Mouse (Mus musculus) heart, embryonic 10.5 days (tissue): Measurements from ENCODE around the gene Rps28. TPM values are rescaled to one million over a fixed set of nuclear protein-coding genes. Genes with fewer than 3 reads are reported as not detected.
A peak's percentile ranks its signal among the peaks of the same experiment; 100 is the strongest.
"Not testable (repeated sequence)": the region's sequence is repeated elsewhere in the genome, so short reads cannot be mapped to it uniquely, and the experiment has no call there.

Experiments used
- DNase-seq: peaks from one replicate; pipeline ENCODE4 v3.0.0-alpha.2; 2017; ENCODE audit warnings: low spot score
- H3K27ac ChIP-seq: fragments of 300-500 bp; sonication (generic); 2 replicates; pipeline ENCODE4 v1.5.1; 2016; ENCODE audit warnings: mild to moderate bottlenecking
- H3K27me3 ChIP-seq: fragments of 300-500 bp; sonication (generic); 2 replicates; pipeline ENCODE4 v1.6.1; 2016; ENCODE audit warnings: mild to moderate bottlenecking; ENCODE audit not compliant: poor library complexity, insufficient read depth, severe bottlenecking
- H3K36me3 ChIP-seq: fragments of 300-500 bp; sonication (generic); 2 replicates; pipeline ENCODE4 v1.6.1; 2016; ENCODE audit warnings: mild to moderate bottlenecking, moderate library complexity
- H3K4me1 ChIP-seq: fragments of 300-500 bp; sonication (generic); 2 replicates; pipeline ENCODE4 v1.6.1; 2016; ENCODE audit warnings: mild to moderate bottlenecking
- H3K4me3 ChIP-seq: fragments of 300-500 bp; sonication (generic); 2 replicates; pipeline ENCODE4 v1.5.1; 2016; ENCODE audit warnings: mild to moderate bottlenecking, moderate library complexity
- H3K9me3 ChIP-seq: fragments of 300-500 bp; sonication (generic); 2 replicates; pipeline ENCODE4 v1.6.1; 2016; ENCODE audit warnings: mild to moderate bottlenecking, moderate library complexity
- WGBS: fragments of 180-500 bp; shearing (Covaris S2); methylation state at CpG from one replicate; pipeline ENCODE4 v1.1.7; 2016; 5-methylcytosine and 5-hydroxymethylcytosine counted together
- polyA plus RNA-seq: library from polyadenylated mRNA; unstranded; fragments of >200 nt; fragmentation: Nextera tagmentation; extraction: Ambion mirVana; gene quantifications from 2 replicates; pipeline ENCODE4 v1.2.1, GENCODE M21; 2016

Gene Rps28
- polyA plus RNA-seq: 576 and 657 TPM in 2 replicates

- under 1% methylated on average over 51 of the region's 51 CpGs for WGBS
- peaks cover 19% of the 10 kb centered on the region for H3K4me1 ChIP-seq
- H3K27me3 ChIP-seq: no peaks in the 10 kb centered on the region
- peaks cover 57% of the 10 kb centered on the region for H3K36me3 ChIP-seq
- peak within 1 kb of the TSS; percentile 84 for H3K4me3 ChIP-seq
- DNase-seq: peak; percentile 98
- H3K9me3 ChIP-seq: no peaks in the 10 kb centered on the region
- H3K27ac ChIP-seq: peak within 1 kb of the TSS; percentile 92
These were observed at the start of gene Rps28, which contains the start of gene Ndufa7 for GRCm38 (mm10) chr17:33824084-33824996. Rps28 (minus strand) TSS chr17:33824562. Ndufa7 (plus strand) TSS chr17:33824572.

GRCm38 (mm10) chr17:33873537-33873936 is 49.2 kb upstream of the Rps28 start, which contains the start of gene Gm7029:
Gm7029 (plus strand) TSS chr17:33873837.
- not testable (repeated sequence) for H3K27ac ChIP-seq, DNase-seq, H3K9me3 ChIP-seq, H3K27me3 ChIP-seq, H3K4me3 ChIP-seq, H3K4me1 ChIP-seq
- H3K36me3 ChIP-seq: peaks cover 32% of the 10 kb centered on the region
- 54% methylated on average over 4 of the region's 12 CpGs for WGBS

GRCm38 (mm10) chr17:33865330-33866030 is 41.1 kb upstream of the Rps28 start:
- Histone ChIP-seq H3K4me1 (peaks cover 6% of the 10 kb centered on the region; the same call in 1 of the 2 replicates), H3K9me3 (no peaks in the 10 kb centered on the region), H3K4me3 (peak overlapping the region; percentile 15; the same call in 1 of the 2 replicates), H3K27ac (peak overlapping the region; percentile 42; the same call in 1 of the 2 replicates), H3K27me3 (no peaks in the 10 kb centered on the region), H3K36me3 (no peaks in the 10 kb centered on the region)
- 30% methylated on average over 9 of the region's 9 CpGs for WGBS
- peak; percentile 80 for DNase-seq

GRCm38 (mm10) chr17:33857816-33858215 is 33.5 kb upstream of the Rps28 start:
- no peak overlapping the region for H3K27ac ChIP-seq
- no peaks in the 10 kb centered on the region for H3K4me1 ChIP-seq
- no peaks in the 10 kb centered on the region; the same call in 1 of the 2 replicates for H3K9me3 ChIP-seq
- H3K27me3 ChIP-seq: no peaks in the 10 kb centered on the region
- no peaks in the 10 kb centered on the region for H3K36me3 ChIP-seq
- no peak overlapping the region for H3K4me3 ChIP-seq
- 75% methylated on average over 4 of the region's 4 CpGs for WGBS
- no peak for DNase-seq

- no peak for DNase-seq
- no peak overlapping the region for H3K27ac ChIP-seq
- no peaks in the 10 kb centered on the region for H3K27me3 ChIP-seq
- no peaks in the 10 kb centered on the region for H3K9me3 ChIP-seq
- 0 out of 2 replicates have a peak, but pooled peaks cover 6% of the 10 kb centered on the region for H3K4me1 ChIP-seq
- WGBS: 59% methylated on average over 1 of the region's 1 CpGs
- H3K36me3 ChIP-seq: peaks cover 18% of the 10 kb centered on the region
- H3K4me3 ChIP-seq: no peak overlapping the region
These were observed 27.0 kb upstream of the Rps28 start for GRCm38 (mm10) chr17:33851331-33851730.

- Histone ChIP-seq H3K9me3 (no peaks in the 10 kb centered on the region), H3K36me3 (peaks cover 18% of the 10 kb centered on the region), H3K4me1 (peaks cover 18% of the 10 kb centered on the region), H3K27ac (no peak overlapping the region), H3K27me3 (no peaks in the 10 kb centered on the region), H3K4me3 (no peak overlapping the region)
- 67% methylated on average over 8 of the region's 8 CpGs for WGBS
- no peak for DNase-seq
These were observed 23.8 kb upstream of the Rps28 start for GRCm38 (mm10) chr17:33848139-33848538.

- WGBS: 72% methylated on average over 1 of the region's 1 CpGs
- Histone ChIP-seq H3K4me1 (peaks cover 26% of the 10 kb centered on the region), H3K9me3 (no peaks in the 10 kb centered on the region), H3K36me3 (peaks cover 19% of the 10 kb centered on the region), H3K27ac (no peak overlapping the region), H3K4me3 (no peak overlapping the region; the same call in 1 of the 2 replicates), H3K27me3 (no peaks in the 10 kb centered on the region)
- no peak for DNase-seq
These were observed 19.8 kb upstream of the Rps28 start for GRCm38 (mm10) chr17:33844196-33844595.

GRCm38 (mm10) chr17:33842966-33843795 is 18.8 kb upstream of the Rps28 start, which contains the start of gene Cd320:
Cd320 (plus strand) TSS chr17:33843091.
- no peaks in the 10 kb centered on the region for H3K27me3 ChIP-seq
- H3K9me3 ChIP-seq: no peaks in the 10 kb centered on the region
- peaks cover 20% of the 10 kb centered on the region for H3K4me1 ChIP-seq
- H3K36me3 ChIP-seq: peaks cover 23% of the 10 kb centered on the region
- peak within 1 kb of the TSS; percentile 85 for H3K4me3 ChIP-seq
- peak within 1 kb of the TSS; percentile 90 for H3K27ac ChIP-seq
- under 1% methylated on average over 45 of the region's 45 CpGs for WGBS
- peak; percentile 95 for DNase-seq

GRCm38 (mm10) chr17:33829561-33829960 is 5.2 kb upstream of the Rps28 start:
- H3K36me3 ChIP-seq: peaks cover 67% of the 10 kb centered on the region
- 92% methylated on average over 10 of the region's 10 CpGs for WGBS
- no peak for DNase-seq
- H3K4me1 ChIP-seq: peaks cover 3% of the 10 kb centered on the region; the same call in 1 of the 2 replicates
- H3K9me3 ChIP-seq: no peaks in the 10 kb centered on the region
- H3K27me3 ChIP-seq: no peaks in the 10 kb centered on the region
- no peak overlapping the region for H3K27ac ChIP-seq
- no peak overlapping the region for H3K4me3 ChIP-seq

GRCm38 (mm10) chr17:33828892-33829291 is 4.5 kb upstream of the Rps28 start:
- H3K27ac ChIP-seq: no peak overlapping the region
- WGBS: 84% methylated on average over 2 of the region's 2 CpGs
- no peak overlapping the region for H3K4me3 ChIP-seq
- no peak for DNase-seq
- peaks cover 3% of the 10 kb centered on the region; the same call in 1 of the 2 replicates for H3K4me1 ChIP-seq
- no peaks in the 10 kb centered on the region for H3K27me3 ChIP-seq
- no peaks in the 10 kb centered on the region for H3K9me3 ChIP-seq
- H3K36me3 ChIP-seq: peaks cover 60% of the 10 kb centered on the region

GRCm38 (mm10) chr17:33826850-33827249 is 2.5 kb upstream of the Rps28 start:
- H3K9me3 ChIP-seq: no peaks in the 10 kb centered on the region
- no peak overlapping the region for H3K4me3 ChIP-seq
- DNase-seq: peak; percentile 87
- WGBS: under 1% methylated on average over 3 of the region's 3 CpGs
- H3K27me3 ChIP-seq: no peaks in the 10 kb centered on the region
- H3K4me1 ChIP-seq: peaks cover 17% of the 10 kb centered on the region
- no peak overlapping the region for H3K27ac ChIP-seq
- H3K36me3 ChIP-seq: peaks cover 57% of the 10 kb centered on the region

GRCm38 (mm10) chr17:33825462-33825861 is 1.1 kb upstream of the Rps28 start:
- H3K27ac ChIP-seq: no peak overlapping the region
- H3K27me3 ChIP-seq: no peaks in the 10 kb centered on the region
- H3K36me3 ChIP-seq: peaks cover 57% of the 10 kb centered on the region
- peak overlapping the region; percentile 84 for H3K4me3 ChIP-seq
- peaks cover 19% of the 10 kb centered on the region for H3K4me1 ChIP-seq
- DNase-seq: no peak
- no peaks in the 10 kb centered on the region for H3K9me3 ChIP-seq
- 82% methylated on average over 8 of the region's 8 CpGs for WGBS
